Mouse (Mus musculus) hindbrain, embryonic 11.5 days (tissue): ENCODE measurements at regions not wholly inside any gene's neighbourhood (a gene's known extent, or its start where the extent isn't known, plus 50 kb on each side); places are given as distances from the start of the nearest gene placed in this dataset.

Experiments
- ATAC-seq: fragments of 200-750 bp; cut with Nextera tagmentation; 2 replicates; pipeline ENCODE4 v1.8.0; 2017; ENCODE audit warnings: mild to moderate bottlenecking, moderate TSS enrichment, moderate library complexity; ENCODE audit not compliant: low FRiP score
- DNase-seq: peaks from one replicate; pipeline ENCODE4 v3.0.0-alpha.2; 2015; ENCODE audit warnings: low spot score
- H3K27ac ChIP-seq: fragments of 300-500 bp; sonication (generic); 2 replicates; pipeline ENCODE4 v1.5.1; 2014; ENCODE audit warnings: mild to moderate bottlenecking, low read depth, low read length
- H3K27me3 ChIP-seq: fragments of 300-500 bp; sonication (generic); 2 replicates; pipeline ENCODE4 v1.6.1; 2014; ENCODE audit warnings: mild to moderate bottlenecking, low read length, moderate library complexity, mixed read lengths; ENCODE audit not compliant: control insufficient read depth, insufficient read depth
- H3K36me3 ChIP-seq: fragments of 300-500 bp; sonication (generic); 2 replicates; pipeline ENCODE4 v1.6.1; 2014; ENCODE audit warnings: mild to moderate bottlenecking, low read length, moderate library complexity, mixed read lengths; ENCODE audit not compliant: control insufficient read depth, insufficient read depth
- H3K4me1 ChIP-seq: fragments of 300-500 bp; sonication (generic); replicated peaks from 2 replicates; pipeline ENCODE4 v1.6.1; 2014; ENCODE audit warnings: low read length, mixed read lengths; ENCODE audit not compliant: control insufficient read depth, insufficient read depth
- H3K4me2 ChIP-seq: fragments of 300-500 bp; sonication (generic); replicated peaks from 2 replicates; pipeline ENCODE4 v1.6.1; 2014; ENCODE audit warnings: mild to moderate bottlenecking, low read depth, low read length
- H3K4me3 ChIP-seq: fragments of 300-500 bp; sonication (generic); 2 replicates; pipeline ENCODE4 v1.5.1; 2014; ENCODE audit warnings: low read depth, low read length
- H3K9ac ChIP-seq: fragments of 300-500 bp; sonication (generic); 2 replicates; pipeline ENCODE4 v1.6.1; 2014; ENCODE audit warnings: low read depth, low read length
- H3K9me3 ChIP-seq: fragments of 300-500 bp; sonication (generic); 2 replicates; pipeline ENCODE4 v1.6.1; 2016; ENCODE audit warnings: low read length; ENCODE audit not compliant: control insufficient read depth
- WGBS: fragments of 180-500 bp; shearing (Covaris S2); extraction: QIAGEN DNeasy Blood & Tissue Kit; methylation state at CpG from one replicate; pipeline ENCODE4 v1.1.7; 2014; 5-methylcytosine and 5-hydroxymethylcytosine counted together

GRCm38 (mm10) chr13:60076147-60076800 is 100.9 kb downstream of the Gas1 start:
- Histone ChIP-seq H3K27ac (no peak overlapping the region), H3K9me3 (no peaks in the 10 kb centered on the region), H3K36me3 (no peaks in the 10 kb centered on the region), H3K4me3 (no peak overlapping the region), H3K27me3 (no peaks in the 10 kb centered on the region), H3K4me2 (no peak overlapping the region), H3K4me1 (no peaks in the 10 kb centered on the region), H3K9ac (no peak overlapping the region)
- 65% methylated on average over 6 of the region's 6 CpGs for WGBS
- DNase-seq: no peak
- ATAC-seq: no peak

GRCm38 (mm10) chr13:60071595-60071994 is 105.6 kb downstream of the Gas1 start:
- 56% methylated on average over 9 of the region's 9 CpGs for WGBS

GRCm38 (mm10) chr13:60069196-60069595 is 108.0 kb downstream of the Gas1 start:
- no peak overlapping the region for H3K9ac ChIP-seq
- H3K4me3 ChIP-seq: no peak overlapping the region
- H3K27me3 ChIP-seq: no peaks in the 10 kb centered on the region
- no peaks in the 10 kb centered on the region for H3K36me3 ChIP-seq
- WGBS: 49% methylated on average over 9 of the region's 9 CpGs
- DNase-seq (peak; percentile 35), ATAC-seq (no peak)
- H3K4me2 ChIP-seq: no peak overlapping the region
- H3K4me1 ChIP-seq: no peaks in the 10 kb centered on the region
- H3K27ac ChIP-seq: no peak overlapping the region
- no peaks in the 10 kb centered on the region for H3K9me3 ChIP-seq

More at GRCm38 (mm10) chr13:60071595-60071994, 105.6 kb downstream of the Gas1 start:
- Histone ChIP-seq H3K27ac (no peak overlapping the region), H3K4me3 (no peak overlapping the region), H3K4me2 (no peak overlapping the region), H3K36me3 (no peaks in the 10 kb centered on the region), H3K9me3 (no peaks in the 10 kb centered on the region), H3K9ac (no peak overlapping the region), H3K27me3 (no peaks in the 10 kb centered on the region), H3K4me1 (no peaks in the 10 kb centered on the region)
- DNase-seq: no peak
- no peak for ATAC-seq

GRCm38 (mm10) chr13:60067325-60067724 is 109.8 kb downstream of the Gas1 start:
- WGBS: 83% methylated on average over 9 of the region's 9 CpGs
- H3K9me3 ChIP-seq: no peaks in the 10 kb centered on the region
- H3K27ac ChIP-seq: no peak overlapping the region
- H3K27me3 ChIP-seq: no peaks in the 10 kb centered on the region
- no peak overlapping the region for H3K9ac ChIP-seq
- H3K4me2 ChIP-seq: no peak overlapping the region
- H3K36me3 ChIP-seq: no peaks in the 10 kb centered on the region
- DNase-seq (no peak), ATAC-seq (no peak)
- H3K4me3 ChIP-seq: no peak overlapping the region
- H3K4me1 ChIP-seq: no peaks in the 10 kb centered on the region

- Histone ChIP-seq H3K9me3 (no peaks in the 10 kb centered on the region), H3K27ac (no peak overlapping the region), H3K9ac (no peak overlapping the region), H3K36me3 (no peaks in the 10 kb centered on the region), H3K4me3 (no peak overlapping the region), H3K4me1 (0 out of 2 replicates have a peak, but pooled peaks cover 2% of the 10 kb centered on the region), H3K4me2 (no peak overlapping the region), H3K27me3 (no peaks in the 10 kb centered on the region)
- WGBS: 81% methylated on average over 6 of the region's 6 CpGs
- ATAC-seq: no peak
- DNase-seq: no peak
These were observed 115.6 kb downstream of the Gas1 start for GRCm38 (mm10) chr13:60061589-60061988.

GRCm38 (mm10) chr13:60057761-60058274 is 119.3 kb downstream of the Gas1 start:
- Histone ChIP-seq H3K27me3 (no peaks in the 10 kb centered on the region), H3K36me3 (no peaks in the 10 kb centered on the region), H3K4me2 (no peak overlapping the region), H3K9ac (no peak overlapping the region), H3K4me1 (0 out of 2 replicates have a peak, but pooled peaks cover 2% of the 10 kb centered on the region), H3K4me3 (no peak overlapping the region), H3K9me3 (no peaks in the 10 kb centered on the region), H3K27ac (no peak overlapping the region)
- DNase-seq (no peak), ATAC-seq (no peak)
- 48% methylated on average over 13 of the region's 13 CpGs for WGBS

- Histone ChIP-seq H3K36me3 (no peaks in the 10 kb centered on the region), H3K27me3 (no peaks in the 10 kb centered on the region), H3K27ac (no peak overlapping the region), H3K9ac (no peak overlapping the region), H3K4me2 (no peak overlapping the region), H3K9me3 (no peaks in the 10 kb centered on the region), H3K4me1 (0 out of 2 replicates have a peak, but pooled peaks cover 2% of the 10 kb centered on the region), H3K4me3 (no peak overlapping the region)
- WGBS: 63% methylated on average over 3 of the region's 3 CpGs
- DNase-seq (no peak), ATAC-seq (no peak)
These were observed 122.6 kb downstream of the Gas1 start for GRCm38 (mm10) chr13:60054531-60054930.

GRCm38 (mm10) chr13:60054081-60054480 is 123.1 kb downstream of the Gas1 start:
- no peak overlapping the region for H3K27ac ChIP-seq
- no peak overlapping the region for H3K4me2 ChIP-seq
- no peaks in the 10 kb centered on the region for H3K9me3 ChIP-seq
- no peaks in the 10 kb centered on the region for H3K27me3 ChIP-seq
- ATAC-seq: no peak
- no peaks in the 10 kb centered on the region for H3K36me3 ChIP-seq
- H3K4me3 ChIP-seq: no peak overlapping the region
- 0 out of 2 replicates have a peak, but pooled peaks cover 2% of the 10 kb centered on the region for H3K4me1 ChIP-seq
- DNase-seq: no peak
- H3K9ac ChIP-seq: no peak overlapping the region
- 69% methylated on average over 9 of the region's 9 CpGs for WGBS

- ATAC-seq (no peak), DNase-seq (no peak)
- Histone ChIP-seq H3K4me2 (no peak overlapping the region), H3K27me3 (no peaks in the 10 kb centered on the region), H3K4me1 (no peaks in the 10 kb centered on the region), H3K27ac (no peak overlapping the region), H3K9me3 (no peaks in the 10 kb centered on the region), H3K36me3 (no peaks in the 10 kb centered on the region), H3K9ac (no peak overlapping the region), H3K4me3 (no peak overlapping the region)
- WGBS: 88% methylated on average over 1 of the region's 1 CpGs
These were observed 125.3 kb downstream of the Gas1 start for GRCm38 (mm10) chr13:60051866-60052265.
